Mouse (Mus musculus) CH12.LX (cell line): ENCODE data around the gene Klhl41.

ENCODE experiments used
- CHD1 ChIP-seq: IDR thresholded peaks from 2 replicates; pipeline ENCODE4 v1.6.1; 2012; ENCODE audit warnings: low read depth, low read length, improper control_type of control experiment, inconsistent platforms
- CTCF ChIP-seq, 2 experiments: IDR thresholded peaks in 1 of 2; conservative IDR thresholded peaks in 1 of 2; 2 replicates each; pipeline ENCODE4 v1.5.1; 2011 to 2012; ENCODE audit warnings: low read depth in 2 of 2, low read length in 2 of 2, improper control_type of control experiment in 1 of 2, inconsistent platforms in 1 of 2, mild to moderate bottlenecking in 1 of 2, moderate library complexity in 1 of 2
- ETS1 ChIP-seq: conservative IDR thresholded peaks from 2 replicates; pipeline ENCODE4 v1.6.1; 2012; ENCODE audit warnings: low read depth, mild to moderate bottlenecking, inconsistent platforms, low read length, improper control_type of control experiment, moderate library complexity
- KAT2A ChIP-seq: IDR thresholded peaks from 2 replicates; pipeline ENCODE4 v1.6.1; 2012; ENCODE audit warnings: low read length, improper control_type of control experiment, inconsistent platforms; ENCODE audit not compliant: insufficient replicate concordance
- POLR2A ChIP-seq: IDR thresholded peaks from 2 replicates; pipeline ENCODE4 v1.6.1; 2011; ENCODE audit warnings: low read depth, mild to moderate bottlenecking, improper control_type of control experiment, low read length
- TBP ChIP-seq: conservative IDR thresholded peaks from 2 replicates; pipeline ENCODE4 v1.6.1; 2011; ENCODE audit warnings: low read depth, low read length, improper control_type of control experiment

- TF ChIP-seq CHD1 (no peak), TBP (no peak), KAT2A (no peak), ETS1 (no peak), POLR2A (no peak), CTCF (conservative IDR thresholded peaks at IDR 0.05 in 1 of 2, IDR thresholded peaks at IDR 0.05 in 1 of 2; ENCODE audit: low read depth in 2 of 2, low read length in 2 of 2) (no peak)
Measured at GRCm38 (mm10) chr2:69673723-69674122, 3.8 kb downstream of the Klhl41 start.
